Mouse (Mus musculus): ENCODE data around the gene Znhit1.
"Not testable (repeated sequence)": the region's sequence is repeated elsewhere in the genome, so short reads cannot be mapped to it uniquely, and the experiment has no call there.

The Znhit1 gene

DNA sequence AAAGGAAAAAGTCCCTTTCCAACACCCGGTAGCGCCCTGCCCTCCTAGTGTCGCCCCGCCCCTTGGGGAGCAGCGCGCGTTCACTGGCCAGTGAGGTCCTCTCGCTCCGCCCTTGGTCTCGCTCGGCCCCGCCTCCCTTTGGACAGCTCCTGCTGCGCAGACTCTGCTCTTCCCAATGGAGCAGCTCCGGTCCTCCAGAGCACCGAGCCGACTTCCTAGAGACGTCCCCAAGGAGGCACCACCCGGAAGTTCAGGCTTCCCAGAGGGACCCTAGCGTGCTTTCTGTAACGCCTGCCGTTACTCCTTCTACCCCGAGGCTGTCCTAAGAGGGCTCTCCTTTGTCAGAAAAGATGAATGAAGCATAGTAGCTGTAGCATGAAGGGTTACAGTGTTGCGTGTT is 34.8 kb downstream of the Znhit1 start, which contains the start of gene Fis1:
Gene Fis1 (plus strand): TSS at position 261 of the 400 bp plus-strand sequence.
- peak; percentile 89 to 96 for DNase-seq (ENCODE audit: low spot score in 2 of 2)

DNA sequence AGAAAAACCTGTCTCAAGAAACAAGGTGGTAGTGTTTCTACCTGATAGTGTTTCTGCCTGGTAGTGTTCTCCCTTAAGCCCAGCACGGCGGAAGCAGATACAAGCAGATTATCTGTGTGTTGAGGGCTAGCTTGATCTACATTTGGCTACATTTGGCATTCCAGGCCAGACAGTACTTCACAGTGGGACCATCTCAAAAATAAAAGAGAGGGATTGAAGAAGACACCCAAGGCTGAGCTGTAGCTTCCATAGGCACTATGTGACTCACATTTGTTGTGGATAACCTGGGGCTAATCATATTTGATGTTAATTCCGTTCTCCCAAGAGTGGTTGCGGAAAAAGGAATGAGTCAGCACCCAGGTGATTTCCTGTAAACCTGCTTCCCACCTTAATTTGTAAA is 35.7 kb downstream of the Znhit1 start:
- DNase-seq (ENCODE audit: low spot score in 2 of 2): no peak

DNA sequence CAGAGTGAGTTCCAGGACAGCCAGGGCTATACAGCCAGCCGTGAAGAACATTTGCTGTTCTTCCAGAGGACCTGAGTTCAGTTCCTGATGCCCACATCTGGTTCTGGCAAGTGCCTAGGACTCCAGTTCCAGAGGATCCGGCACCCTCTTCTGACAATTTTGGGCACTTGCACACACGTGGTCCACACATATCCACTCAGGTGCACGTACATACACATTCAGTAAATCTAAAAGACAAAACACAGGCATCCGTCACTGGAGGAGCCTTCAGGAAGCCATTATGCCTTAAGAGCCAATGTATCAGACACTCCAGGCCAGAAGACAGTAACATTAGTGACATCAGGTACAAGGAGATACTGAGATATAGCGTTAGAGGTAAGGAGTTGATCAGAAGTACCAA is 37.3 kb downstream of the Znhit1 start:
- no peak for DNase-seq (ENCODE audit: low spot score in 2 of 2)

DNA sequence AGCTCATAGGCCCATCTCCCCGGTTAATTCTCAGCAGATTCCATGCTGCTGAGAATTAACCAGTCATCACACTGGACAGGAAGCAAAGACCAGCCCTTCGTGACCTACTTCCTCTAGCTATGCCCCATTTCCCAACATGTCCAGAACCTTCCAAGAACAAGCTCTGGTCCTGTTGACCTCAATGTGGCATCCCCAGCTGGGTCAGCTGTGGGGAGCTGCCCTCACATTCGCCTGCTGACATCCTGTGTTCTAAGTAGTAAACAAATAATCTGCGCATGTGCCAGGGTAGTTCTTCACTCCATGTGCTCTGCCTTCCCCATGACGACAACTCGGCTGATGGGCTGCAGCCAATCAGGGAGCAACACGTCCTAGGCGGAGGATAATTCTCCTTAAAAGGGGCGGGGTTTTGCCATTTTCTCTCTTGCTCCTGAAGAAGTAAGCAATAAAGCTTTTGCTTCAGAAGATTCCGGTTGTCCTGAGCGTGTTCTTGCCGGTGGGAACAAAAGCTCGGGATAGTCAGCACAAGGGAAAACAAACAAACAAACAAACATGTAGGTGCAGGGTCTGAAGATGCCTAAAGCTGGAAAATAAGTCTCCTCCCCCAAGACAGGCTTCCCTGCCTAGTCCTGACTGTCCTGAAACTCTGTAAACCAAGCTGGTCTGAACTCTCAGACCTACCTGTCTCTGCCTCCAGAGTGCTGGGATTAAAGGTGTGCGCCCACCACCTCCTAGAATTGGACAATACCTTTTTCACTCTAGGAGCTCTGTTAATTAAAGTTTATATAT is 38.1 kb downstream of the Znhit1 start:
- not testable (repeated sequence) for DNase-seq (ENCODE audit: low spot score in 2 of 2)

DNA sequence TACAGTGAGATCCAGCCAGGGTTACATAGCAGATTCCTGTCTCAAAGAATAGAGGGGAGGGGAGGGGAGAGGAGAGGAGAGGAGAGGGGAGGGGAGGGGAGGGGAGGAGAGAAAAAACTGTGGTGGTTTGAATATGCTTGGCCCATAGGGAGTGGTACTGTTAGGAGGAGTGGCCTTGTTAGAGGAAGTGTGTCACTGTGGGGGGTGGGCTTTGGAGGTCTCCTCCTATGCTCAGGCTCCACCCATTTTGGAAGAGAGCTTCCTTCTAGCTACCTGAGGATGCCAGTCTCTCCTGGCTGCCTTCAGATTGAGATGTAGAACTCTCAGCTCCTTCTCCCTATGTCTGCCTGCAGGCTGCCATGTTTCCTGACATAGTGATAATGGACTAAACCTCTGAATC is 39.9 kb downstream of the Znhit1 start:
- no peak for DNase-seq (ENCODE audit: low spot score in 2 of 2)

DNA sequence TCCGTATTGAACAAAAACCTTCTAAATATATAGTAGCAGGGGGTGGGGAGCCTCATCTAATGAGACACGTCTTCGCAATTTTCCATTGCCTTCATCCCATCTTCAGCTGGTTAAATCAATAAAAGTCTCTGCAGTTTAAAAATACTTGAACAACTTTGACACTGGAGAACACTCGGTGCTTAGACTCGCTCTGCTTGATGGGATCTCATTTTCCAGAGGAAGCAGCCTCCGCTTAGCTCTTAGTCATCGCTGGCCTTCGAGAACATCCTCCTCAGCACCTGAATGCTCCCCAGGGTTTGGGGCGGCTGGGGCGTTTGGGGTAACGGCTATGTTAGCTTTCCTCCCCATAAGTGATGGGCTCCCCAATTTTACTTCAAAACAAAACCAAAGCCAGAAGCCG is 42.7 kb downstream of the Znhit1 start:
- peak in 1 of 2 experiments; percentile 51 for DNase-seq (ENCODE audit: low spot score in 2 of 2)

DNA sequence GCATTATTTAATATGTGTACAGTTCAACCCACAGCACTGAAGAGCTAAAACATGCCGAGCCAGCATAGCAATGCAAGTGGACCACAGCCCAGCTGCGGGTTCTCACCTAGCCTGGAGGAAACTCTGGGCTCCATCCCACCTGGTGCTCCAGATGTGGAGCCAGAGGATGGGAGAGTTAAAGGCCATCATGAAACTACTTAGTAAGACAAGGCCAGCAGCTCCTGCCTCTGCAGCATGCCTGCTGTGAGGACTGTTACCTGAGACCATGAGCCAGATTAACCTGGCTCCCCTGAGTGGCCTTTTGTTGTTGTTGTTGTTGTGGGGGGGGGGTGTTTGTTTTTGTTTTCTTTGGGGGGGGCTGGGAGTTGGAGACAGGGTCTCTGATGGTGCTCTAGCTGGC is 44.4 kb downstream of the Znhit1 start:
- no peak for DNase-seq (ENCODE audit: low spot score in 2 of 2)

DNA sequence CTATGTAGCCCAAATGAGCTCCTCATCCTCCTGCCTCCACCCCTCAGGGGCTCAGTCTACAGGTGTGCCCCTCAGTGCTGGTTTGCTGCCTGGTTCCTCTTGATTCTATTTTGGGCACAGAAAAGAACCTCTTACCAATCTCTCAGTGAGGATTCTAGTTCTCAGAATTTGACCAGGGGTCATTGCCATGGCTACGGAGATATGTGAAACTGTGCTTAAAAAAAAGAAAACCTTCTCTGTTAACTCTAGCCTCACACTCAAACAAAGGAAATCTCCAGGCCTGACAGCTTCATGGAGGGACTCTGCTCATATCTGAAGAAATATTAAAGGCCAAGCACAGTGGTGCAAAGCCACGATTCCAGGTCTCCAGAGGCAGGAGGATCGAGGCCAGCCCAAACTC is 45.0 kb downstream of the Znhit1 start:
- DNase-seq (ENCODE audit: low spot score in 2 of 2): no peak

DNA sequence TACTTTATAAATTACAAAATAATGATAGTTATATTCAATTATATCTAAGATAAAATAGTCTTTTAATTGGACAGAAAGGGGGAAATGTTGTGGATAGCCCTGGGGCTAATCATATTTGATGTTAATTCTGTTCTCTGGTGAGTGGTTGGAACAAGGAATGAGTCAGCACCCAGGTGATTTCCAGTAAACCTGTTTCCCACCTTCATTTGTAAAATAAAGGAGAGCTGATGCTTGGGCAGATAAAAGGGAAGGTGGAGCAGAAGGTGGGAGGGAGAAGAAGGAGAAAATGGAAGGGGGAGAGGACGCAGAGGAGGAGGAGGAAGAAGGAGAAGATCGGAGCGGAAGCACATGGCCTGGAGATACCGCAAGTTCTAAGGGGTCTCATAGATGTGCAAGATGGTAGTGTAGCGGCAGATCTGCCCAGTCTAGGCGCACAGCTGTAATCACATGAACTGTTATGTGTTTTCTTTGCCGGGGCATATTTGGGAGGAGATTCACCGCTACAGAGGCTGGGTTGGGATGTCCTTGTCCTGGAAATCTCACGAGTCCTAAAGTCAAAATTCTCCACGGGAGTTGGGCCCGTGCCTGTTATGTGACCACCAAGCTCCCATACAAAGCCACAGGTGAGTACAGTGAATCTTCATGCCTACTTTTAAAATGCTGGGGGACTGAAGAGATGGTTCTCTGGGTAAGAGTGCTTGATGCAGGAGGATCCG is 46.8 kb downstream of the Znhit1 start:
- DNase-seq (ENCODE audit: low spot score in 2 of 2): no peak

DNA sequence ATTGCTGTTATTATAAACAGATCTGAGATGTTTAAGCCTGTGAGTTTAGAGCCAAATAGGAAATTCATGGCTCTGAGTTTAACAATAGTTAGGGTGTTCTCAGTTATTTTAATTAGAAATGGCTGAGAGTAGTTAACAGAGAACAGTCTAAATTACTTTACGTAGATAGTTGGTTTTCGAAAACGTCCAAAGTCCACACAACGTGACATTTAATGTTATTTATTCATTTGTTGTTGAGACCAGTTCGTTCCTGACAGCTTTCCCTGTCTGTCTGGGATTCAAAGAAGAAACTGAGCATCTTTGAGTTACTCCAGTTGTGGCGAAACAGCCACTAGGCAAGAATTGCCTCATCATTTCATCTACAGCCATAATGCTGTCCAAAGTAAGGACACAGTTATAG is 47.8 kb downstream of the Znhit1 start:
- DNase-seq (ENCODE audit: low spot score in 2 of 2): not testable (repeated sequence)

DNA sequence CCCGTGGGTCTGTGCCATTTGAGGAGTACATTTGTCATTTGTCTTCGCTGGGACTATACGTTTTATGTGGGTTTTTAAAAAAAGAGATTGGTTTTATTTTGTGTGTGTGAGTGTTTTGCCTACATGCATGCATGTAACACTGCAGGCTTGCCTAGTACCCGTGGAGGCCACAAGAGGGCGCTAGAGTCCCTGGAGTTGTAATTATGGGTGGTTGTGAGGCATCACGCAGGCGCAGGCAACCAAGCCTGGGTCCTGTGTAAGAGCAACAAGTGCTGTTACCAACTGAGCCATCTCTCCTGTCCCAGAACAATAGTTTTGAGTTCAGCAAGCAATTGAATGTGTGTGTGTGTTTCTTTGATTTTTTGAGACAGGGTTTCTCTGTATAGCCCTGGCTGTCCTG is 48.5 kb downstream of the Znhit1 start:
- DNase-seq (ENCODE audit: low spot score in 2 of 2): no peak

DNA sequence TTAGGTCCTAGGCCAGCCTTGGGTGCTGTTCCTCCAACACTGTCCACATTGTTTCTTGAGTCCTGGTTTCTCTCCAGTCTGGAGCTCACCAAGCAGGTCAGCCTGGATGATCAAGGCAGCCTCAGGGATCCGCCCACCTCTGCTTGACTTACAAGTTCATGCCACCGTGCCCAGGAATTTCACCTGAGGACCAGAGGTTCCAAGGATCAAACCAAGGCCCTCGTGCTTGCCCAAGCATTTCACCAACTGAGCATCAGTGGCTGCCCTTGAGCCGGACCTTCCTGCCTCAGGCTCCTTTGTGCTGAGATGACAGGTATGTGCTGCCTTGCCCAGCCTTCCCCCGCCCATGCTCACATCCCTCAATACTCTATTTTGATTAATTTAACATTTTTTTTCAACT is 50.2 kb downstream of the Znhit1 start:
- no peak for DNase-seq (ENCODE audit: low spot score in 2 of 2)

DNA sequence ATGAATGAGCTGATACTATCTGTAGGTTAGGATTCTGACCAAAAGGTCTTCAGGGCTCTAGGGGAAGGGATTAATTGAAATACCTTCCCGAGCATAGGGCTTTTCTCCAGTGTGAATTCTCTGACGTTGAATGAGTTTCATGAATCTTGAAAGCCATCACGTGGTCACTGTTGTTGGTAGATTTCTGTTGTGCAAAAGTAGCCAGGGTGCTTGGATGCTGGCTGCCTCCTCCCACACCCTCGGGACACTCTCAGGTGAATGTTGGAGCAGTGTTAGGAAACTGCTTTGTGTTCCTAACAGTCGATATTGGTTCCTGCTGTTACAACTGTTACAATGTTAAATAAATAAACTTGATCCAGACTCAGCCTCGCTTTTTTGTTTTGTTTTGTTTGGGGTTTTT is 51.1 kb downstream of the Znhit1 start:
- no peak for DNase-seq (ENCODE audit: low spot score in 2 of 2)

DNA sequence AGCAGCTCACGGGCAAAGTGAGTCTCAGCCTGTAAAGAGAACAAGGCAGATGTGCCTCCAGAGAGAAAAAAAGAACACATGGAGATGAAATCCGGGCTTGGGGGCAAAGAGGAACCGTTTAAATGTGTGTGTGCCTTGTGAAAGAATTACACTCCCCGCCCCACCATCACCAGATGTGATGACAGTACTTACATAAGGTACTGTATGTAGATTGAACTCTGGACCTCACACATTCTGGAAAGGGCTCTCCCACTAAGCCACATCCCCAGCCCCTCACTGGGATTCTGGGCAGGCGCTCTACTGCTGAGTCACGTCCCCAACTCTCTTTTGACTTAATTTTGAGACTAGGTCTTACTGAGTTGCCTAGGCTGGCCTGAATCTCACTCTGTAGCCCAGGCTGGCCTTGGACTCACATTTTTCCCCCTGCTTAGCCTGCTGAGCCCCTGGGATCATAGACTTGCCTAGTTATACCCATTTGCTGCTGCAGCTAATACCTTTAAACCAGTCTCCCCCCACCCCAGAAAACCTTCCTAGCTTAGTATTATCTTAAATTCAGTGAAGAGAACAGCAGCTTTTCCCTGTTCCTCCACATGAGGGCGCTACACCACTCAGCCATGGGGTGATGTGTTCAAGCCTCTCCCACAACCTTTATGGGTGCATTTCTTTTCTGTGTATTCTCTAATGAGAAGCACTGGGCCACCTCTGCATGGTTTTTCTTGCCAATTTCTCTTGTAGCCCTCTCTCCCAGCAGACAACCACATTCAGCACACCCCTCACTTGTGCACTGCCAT is 51.7 kb downstream of the Znhit1 start:
- no peak for DNase-seq (ENCODE audit: low spot score in 2 of 2)

DNA sequence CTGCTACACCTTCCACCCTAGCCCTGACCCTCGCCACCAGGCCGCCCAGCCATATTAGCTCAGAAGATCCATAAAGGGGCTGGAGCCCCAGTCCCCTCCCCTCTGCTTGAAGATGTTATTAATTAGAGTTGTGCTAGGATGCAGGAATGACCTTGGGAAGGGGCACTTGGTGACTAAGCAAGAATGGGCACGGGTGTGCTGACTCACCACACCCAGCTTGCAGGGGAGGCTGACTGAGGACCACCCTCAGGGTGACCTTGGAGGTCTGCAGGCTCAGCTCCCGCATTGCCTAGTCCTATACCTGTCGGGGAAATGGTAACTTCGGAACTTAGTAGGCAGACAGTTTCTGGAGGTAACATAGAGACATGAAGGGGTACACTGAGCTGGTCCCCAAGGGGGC is 53.9 kb downstream of the Znhit1 start:
- no peak for DNase-seq (ENCODE audit: low spot score in 2 of 2)

DNA sequence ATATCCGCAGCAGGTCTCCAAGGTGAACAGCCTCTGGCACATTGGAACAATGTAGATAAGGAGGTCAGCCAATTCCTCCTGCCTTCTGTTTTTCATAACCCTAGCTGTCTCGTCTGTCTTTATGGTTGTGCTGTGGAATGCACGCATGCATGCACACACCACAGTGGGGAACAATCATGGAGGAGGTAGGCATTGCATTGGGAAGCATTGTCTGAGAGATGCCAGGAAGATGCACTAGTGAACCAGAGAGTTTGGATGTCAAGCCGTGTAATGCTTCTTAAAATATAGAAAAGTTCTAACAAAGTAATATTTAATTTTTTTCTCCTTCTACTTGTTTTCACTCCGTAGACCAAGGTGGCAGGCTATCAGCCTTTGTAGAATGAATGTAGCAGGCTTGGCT is 54.9 kb downstream of the Znhit1 start:
- no peak for DNase-seq (ENCODE audit: low spot score in 2 of 2)

Measured in left cerebral cortex, adult 9 months (tissue).